Mouse (Mus musculus): ENCODE measurements around the gene Map2. TPM values are rescaled to one million over a fixed set of nuclear protein-coding genes. Genes with fewer than 3 reads are reported as not detected.

The Map2 gene
- polyA plus RNA-seq, 1 experiment from 2014 or later: 21.0 TPM

- H3K9me3 ChIP-seq (ENCODE audit: control insufficient read depth, low read depth, low read length): no peaks in the 10 kb centered on the region
- H3K27me3 ChIP-seq (ENCODE audit: control insufficient read depth, insufficient read depth, low read length): no peaks in the 10 kb centered on the region
- H3K4me2 ChIP-seq (replicated peaks; ENCODE audit: low read depth, low read length): no peak overlapping the region
- no peak overlapping the region for H3K9ac ChIP-seq (replicated peaks; ENCODE audit: low read depth, low read length)
- no peaks in the 10 kb centered on the region for H3K36me3 ChIP-seq (ENCODE audit: control insufficient read depth, insufficient read depth, low read length)
- H3K27ac ChIP-seq (ENCODE audit: low read length): no peak overlapping the region
- no peak for ATAC-seq (ENCODE audit: insufficient number of reproducible peaks, insufficient read depth, low FRiP score, low read depth)
- no peak overlapping the region for H3K4me3 ChIP-seq (ENCODE audit: low read depth, low read length)
- no peaks in the 10 kb centered on the region for H3K4me1 ChIP-seq (ENCODE audit: control insufficient read depth, insufficient read depth, low read length)
These were observed 243.3 kb downstream of the Map2 start for GRCm38 (mm10) chr1:66418360-66418759.

GRCm38 (mm10) chr1:66426073-66426472, 251.0 kb downstream of the Map2 start:
- Histone ChIP-seq H3K27me3 (ENCODE audit: control insufficient read depth, insufficient read depth, low read length) (no peaks in the 10 kb centered on the region), H3K36me3 (ENCODE audit: control insufficient read depth, insufficient read depth, low read length) (no peaks in the 10 kb centered on the region), H3K4me3 (ENCODE audit: low read depth, low read length) (no peak overlapping the region), H3K4me2 (replicated peaks; ENCODE audit: low read depth, low read length) (no peak overlapping the region), H3K4me1 (ENCODE audit: control insufficient read depth, insufficient read depth, low read length) (no peaks in the 10 kb centered on the region), H3K9ac (replicated peaks; ENCODE audit: low read depth, low read length) (no peak overlapping the region), H3K27ac (ENCODE audit: low read length) (no peak overlapping the region), H3K9me3 (ENCODE audit: control insufficient read depth, low read depth, low read length) (no peaks in the 10 kb centered on the region)
- WGBS: 93% methylated on average over 5 of the region's 5 CpGs
- no peak for ATAC-seq (ENCODE audit: insufficient number of reproducible peaks, insufficient read depth, low FRiP score, low read depth)

- H3K4me2 ChIP-seq (replicated peaks; ENCODE audit: low read depth, low read length): no peak overlapping the region
- H3K9ac ChIP-seq (replicated peaks; ENCODE audit: low read depth, low read length): no peak overlapping the region
- H3K4me3 ChIP-seq (ENCODE audit: low read depth, low read length): no peak overlapping the region
- no peaks in the 10 kb centered on the region for H3K9me3 ChIP-seq (ENCODE audit: control insufficient read depth, low read depth, low read length)
- H3K36me3 ChIP-seq (ENCODE audit: control insufficient read depth, insufficient read depth, low read length): no peaks in the 10 kb centered on the region
- no peaks in the 10 kb centered on the region for H3K27me3 ChIP-seq (ENCODE audit: control insufficient read depth, insufficient read depth, low read length)
- ATAC-seq (ENCODE audit: insufficient number of reproducible peaks, insufficient read depth, low FRiP score, low read depth): no peak
- no peak overlapping the region for H3K27ac ChIP-seq (ENCODE audit: low read length)
- no peaks in the 10 kb centered on the region for H3K4me1 ChIP-seq (ENCODE audit: control insufficient read depth, insufficient read depth, low read length)
These were observed 255.9 kb downstream of the Map2 start for GRCm38 (mm10) chr1:66430962-66431361.

DNA sequence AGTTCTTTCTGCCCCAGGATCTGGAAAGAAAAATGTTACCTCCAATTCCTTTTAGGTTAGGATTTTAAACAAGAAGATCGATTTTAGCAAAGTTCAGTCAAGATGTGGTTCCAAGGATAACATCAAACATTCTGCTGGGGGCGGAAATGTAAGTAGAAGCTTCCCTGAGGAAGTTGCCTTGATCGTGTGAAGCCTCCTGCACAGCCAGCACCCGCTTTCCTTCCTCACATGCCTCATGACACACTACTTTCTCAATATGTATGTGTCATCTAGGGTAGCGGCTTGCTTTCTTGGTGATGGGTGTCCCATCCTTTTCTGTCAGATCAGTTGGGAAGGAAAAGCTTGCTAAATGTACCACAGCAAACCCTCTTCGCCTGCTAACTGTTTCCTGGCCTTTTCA, 256.4 kb downstream of the Map2 start:
- Histone ChIP-seq H3K9me3 (ENCODE audit: control insufficient read depth, low read depth, low read length) (no peaks in the 10 kb centered on the region), H3K4me1 (ENCODE audit: control insufficient read depth, insufficient read depth, low read length) (no peaks in the 10 kb centered on the region), H3K27me3 (ENCODE audit: control insufficient read depth, insufficient read depth, low read length) (no peaks in the 10 kb centered on the region), H3K4me2 (replicated peaks; ENCODE audit: low read depth, low read length) (no peak overlapping the region), H3K27ac (ENCODE audit: low read length) (no peak overlapping the region), H3K4me3 (ENCODE audit: low read depth, low read length) (no peak overlapping the region), H3K36me3 (ENCODE audit: control insufficient read depth, insufficient read depth, low read length) (no peaks in the 10 kb centered on the region), H3K9ac (replicated peaks; ENCODE audit: low read depth, low read length) (no peak overlapping the region)
- 88% methylated on average over 6 of the region's 6 CpGs for WGBS
- ATAC-seq (ENCODE audit: insufficient number of reproducible peaks, insufficient read depth, low FRiP score, low read depth): no peak

DNA sequence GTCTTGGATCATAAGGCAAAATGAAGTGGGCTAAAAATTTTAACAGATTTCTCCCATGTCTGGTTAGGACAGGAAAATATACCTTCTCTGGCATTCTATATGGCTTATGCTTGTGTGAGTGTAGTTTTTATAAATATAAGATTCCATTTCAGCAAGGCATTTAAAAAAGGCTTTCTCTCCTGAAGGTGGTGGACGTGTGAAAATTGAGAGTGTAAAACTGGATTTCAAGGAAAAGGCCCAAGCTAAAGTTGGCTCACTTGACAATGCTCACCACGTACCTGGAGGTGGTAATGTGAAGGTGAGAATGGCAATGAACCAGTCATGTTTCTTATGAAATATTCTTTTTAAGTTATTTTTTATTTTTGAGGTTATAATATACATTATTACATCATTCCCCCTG, 263.0 kb downstream of the Map2 start:
- Histone ChIP-seq H3K27me3 (ENCODE audit: control insufficient read depth, insufficient read depth, low read length) (no peaks in the 10 kb centered on the region), H3K4me1 (ENCODE audit: control insufficient read depth, insufficient read depth, low read length) (no peaks in the 10 kb centered on the region), H3K9ac (replicated peaks; ENCODE audit: low read depth, low read length) (no peak overlapping the region), H3K27ac (ENCODE audit: low read length) (no peak overlapping the region), H3K4me3 (ENCODE audit: low read depth, low read length) (no peak overlapping the region), H3K9me3 (ENCODE audit: control insufficient read depth, low read depth, low read length) (no peaks in the 10 kb centered on the region), H3K36me3 (ENCODE audit: control insufficient read depth, insufficient read depth, low read length) (no peaks in the 10 kb centered on the region), H3K4me2 (replicated peaks; ENCODE audit: low read depth, low read length) (no peak overlapping the region)
- WGBS: 83% methylated on average over 2 of the region's 2 CpGs
- ATAC-seq (ENCODE audit: insufficient number of reproducible peaks, insufficient read depth, low FRiP score, low read depth): no peak

DNA sequence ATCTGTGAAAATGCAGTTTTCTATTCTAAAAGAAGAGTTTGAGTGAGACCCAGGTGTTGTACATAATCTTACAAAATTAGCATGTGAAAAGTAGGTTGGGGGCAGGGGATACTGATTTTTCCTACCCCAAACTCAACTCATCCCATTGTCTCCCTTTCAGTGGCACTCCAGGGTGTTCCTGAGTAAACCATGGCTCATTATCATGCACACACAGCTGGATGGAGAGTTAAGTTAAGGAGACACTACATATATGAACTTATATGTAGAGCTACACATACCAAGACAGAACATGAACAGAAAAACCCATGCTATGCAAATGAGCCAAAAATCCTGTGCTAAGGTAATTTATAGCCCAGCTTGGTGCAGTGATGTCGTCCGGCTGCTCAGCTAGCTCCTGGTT, 267.8 kb downstream of the Map2 start:
- ATAC-seq (ENCODE audit: insufficient number of reproducible peaks, insufficient read depth, low FRiP score, low read depth): no peak
- Histone ChIP-seq H3K27ac (ENCODE audit: low read length) (no peak overlapping the region), H3K4me1 (ENCODE audit: control insufficient read depth, insufficient read depth, low read length) (no peaks in the 10 kb centered on the region), H3K4me2 (replicated peaks; ENCODE audit: low read depth, low read length) (no peak overlapping the region), H3K36me3 (ENCODE audit: control insufficient read depth, insufficient read depth, low read length) (no peaks in the 10 kb centered on the region), H3K27me3 (ENCODE audit: control insufficient read depth, insufficient read depth, low read length) (no peaks in the 10 kb centered on the region), H3K4me3 (ENCODE audit: low read depth, low read length) (no peak overlapping the region), H3K9me3 (ENCODE audit: control insufficient read depth, low read depth, low read length) (no peaks in the 10 kb centered on the region), H3K9ac (replicated peaks; ENCODE audit: low read depth, low read length) (no peak overlapping the region)
- 92% methylated on average over 2 of the region's 2 CpGs for WGBS

DNA sequence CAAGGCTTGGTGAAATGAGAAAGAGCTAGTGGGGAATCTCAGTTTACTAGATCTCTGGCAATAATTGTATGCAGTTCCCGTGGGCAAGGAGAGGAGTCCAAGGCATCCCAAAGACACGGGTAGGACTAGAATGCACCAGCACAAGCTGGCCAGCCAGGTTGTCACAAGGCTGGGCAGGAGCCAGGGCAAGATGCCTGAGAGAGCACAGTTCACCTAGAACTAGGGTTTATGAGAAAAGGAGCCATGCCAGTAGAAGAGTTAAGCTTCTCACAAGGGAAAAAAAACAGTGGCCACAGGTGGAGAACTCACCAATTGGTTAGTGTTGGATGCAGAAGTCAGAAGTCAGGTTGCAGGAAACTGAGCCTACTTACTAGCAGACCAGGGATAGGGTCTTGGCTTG, 274.4 kb downstream of the Map2 start:
- Histone ChIP-seq H3K4me1 (ENCODE audit: control insufficient read depth, insufficient read depth, low read length) (no peaks in the 10 kb centered on the region), H3K4me3 (ENCODE audit: low read depth, low read length) (no peak overlapping the region), H3K9ac (replicated peaks; ENCODE audit: low read depth, low read length) (no peak overlapping the region), H3K4me2 (replicated peaks; ENCODE audit: low read depth, low read length) (no peak overlapping the region), H3K9me3 (ENCODE audit: control insufficient read depth, low read depth, low read length) (no peaks in the 10 kb centered on the region), H3K36me3 (ENCODE audit: control insufficient read depth, insufficient read depth, low read length) (no peaks in the 10 kb centered on the region), H3K27me3 (ENCODE audit: control insufficient read depth, insufficient read depth, low read length) (no peaks in the 10 kb centered on the region), H3K27ac (ENCODE audit: low read length) (no peak overlapping the region)
- no peak for ATAC-seq (ENCODE audit: insufficient number of reproducible peaks, insufficient read depth, low FRiP score, low read depth)
- WGBS: 75% methylated on average over 2 of the region's 2 CpGs

DNA sequence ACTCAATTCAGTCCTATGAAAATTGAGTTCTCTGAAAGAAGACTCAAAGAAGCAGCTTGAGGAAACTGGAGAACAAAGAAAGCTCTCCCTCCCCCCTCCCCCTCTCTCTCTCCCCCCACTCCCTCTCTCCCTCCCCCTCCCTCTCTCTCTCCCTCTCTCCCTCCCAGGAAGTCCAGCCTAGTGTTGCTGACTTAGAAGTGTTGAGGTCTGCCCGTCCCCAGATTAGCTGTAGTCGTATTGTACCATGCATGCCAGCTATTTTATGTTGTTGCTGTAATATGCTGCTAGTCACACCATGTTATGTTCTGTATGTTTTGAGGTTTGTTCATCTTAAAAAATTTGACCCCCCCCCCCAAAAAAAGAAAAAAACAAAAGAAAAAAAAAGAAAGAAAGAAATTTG, 281.5 kb downstream of the Map2 start:
- WGBS: 37% methylated on average over 2 of the region's 2 CpGs
- Histone ChIP-seq H3K4me3 (ENCODE audit: low read depth, low read length) (no peak overlapping the region), H3K36me3 (ENCODE audit: control insufficient read depth, insufficient read depth, low read length) (no peaks in the 10 kb centered on the region), H3K4me2 (replicated peaks; ENCODE audit: low read depth, low read length) (no peak overlapping the region), H3K4me1 (ENCODE audit: control insufficient read depth, insufficient read depth, low read length) (no peaks in the 10 kb centered on the region), H3K27ac (ENCODE audit: low read length) (no peak overlapping the region), H3K27me3 (ENCODE audit: control insufficient read depth, insufficient read depth, low read length) (no peaks in the 10 kb centered on the region), H3K9ac (replicated peaks; ENCODE audit: low read depth, low read length) (no peak overlapping the region), H3K9me3 (ENCODE audit: control insufficient read depth, low read depth, low read length) (no peaks in the 10 kb centered on the region)
- ATAC-seq (ENCODE audit: insufficient number of reproducible peaks, insufficient read depth, low FRiP score, low read depth): no peak

- Histone ChIP-seq H3K36me3 (ENCODE audit: control insufficient read depth, insufficient read depth, low read length) (no peaks in the 10 kb centered on the region), H3K4me2 (replicated peaks; ENCODE audit: low read depth, low read length) (no peak overlapping the region), H3K9me3 (ENCODE audit: control insufficient read depth, low read depth, low read length) (no peaks in the 10 kb centered on the region), H3K4me1 (ENCODE audit: control insufficient read depth, insufficient read depth, low read length) (no peaks in the 10 kb centered on the region), H3K9ac (replicated peaks; ENCODE audit: low read depth, low read length) (no peak overlapping the region), H3K27ac (ENCODE audit: low read length) (no peak overlapping the region), H3K4me3 (ENCODE audit: low read depth, low read length) (no peak overlapping the region), H3K27me3 (ENCODE audit: control insufficient read depth, insufficient read depth, low read length) (no peaks in the 10 kb centered on the region)
- WGBS: 76% methylated on average over 3 of the region's 3 CpGs
- ATAC-seq (ENCODE audit: insufficient number of reproducible peaks, insufficient read depth, low FRiP score, low read depth): no peak
These were observed 282.7 kb downstream of the Map2 start for GRCm38 (mm10) chr1:66457747-66458146.
